Mouse (Mus musculus): ENCODE results near the gene Ugt1a8.
A peak's percentile ranks its signal among the peaks of the same experiment; 100 is the strongest.
"Not testable (repeated sequence)": the region's sequence is repeated elsewhere in the genome, so short reads cannot be mapped to it uniquely, and the experiment has no call there.

The Ugt1a8 gene

DNA sequence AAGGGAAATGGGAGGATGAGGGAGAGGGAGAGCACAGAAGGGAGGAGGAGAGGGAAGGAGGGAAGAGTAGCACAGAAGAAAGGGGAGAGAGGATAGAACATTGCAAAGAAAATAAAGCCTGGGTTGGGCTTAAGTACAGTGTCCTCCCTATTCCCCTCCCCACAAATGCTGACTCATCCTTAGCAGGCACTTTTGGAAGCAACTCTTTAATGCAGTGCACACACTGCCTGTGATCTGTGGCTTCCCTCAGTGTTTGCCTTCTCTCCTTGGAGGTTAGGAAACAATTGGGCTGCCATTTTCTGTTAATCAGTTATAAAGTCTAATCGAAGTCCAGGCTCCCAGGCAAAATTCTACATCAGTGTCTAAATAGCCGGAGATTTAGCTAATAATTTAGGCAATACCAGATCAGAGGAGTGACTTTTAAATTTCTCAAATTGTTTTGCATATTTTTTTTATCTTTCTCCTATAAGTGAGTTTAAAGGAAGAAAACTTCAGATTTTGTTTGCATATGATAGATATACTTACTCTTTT is 21.5 kb downstream of the Ugt1a8 start:
- DNase-seq (ENCODE audit: inconsistent ontology term) = not testable (repeated sequence)

DNA sequence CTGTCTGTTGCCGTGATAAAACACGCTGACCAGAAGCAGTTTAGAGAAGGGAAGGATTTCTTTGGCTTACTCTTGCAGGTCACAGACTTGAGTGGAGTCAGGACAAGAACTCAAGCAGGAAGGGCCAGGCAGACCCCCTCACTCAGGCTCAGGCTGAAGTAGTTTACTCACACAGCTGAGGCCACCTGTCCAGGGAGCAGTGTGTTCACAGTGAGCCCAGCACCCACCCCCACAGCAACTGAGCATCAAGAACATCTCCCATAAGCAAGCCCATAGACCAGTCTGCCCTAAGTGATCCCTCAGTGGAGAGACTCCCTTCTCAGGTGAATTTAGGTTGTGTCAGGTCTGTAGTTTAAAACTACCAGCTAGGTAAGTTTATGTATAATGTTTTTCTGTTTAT is 22.0 kb downstream of the Ugt1a8 start:
- DNase-seq (ENCODE audit: inconsistent ontology term) = not testable (repeated sequence)

DNA sequence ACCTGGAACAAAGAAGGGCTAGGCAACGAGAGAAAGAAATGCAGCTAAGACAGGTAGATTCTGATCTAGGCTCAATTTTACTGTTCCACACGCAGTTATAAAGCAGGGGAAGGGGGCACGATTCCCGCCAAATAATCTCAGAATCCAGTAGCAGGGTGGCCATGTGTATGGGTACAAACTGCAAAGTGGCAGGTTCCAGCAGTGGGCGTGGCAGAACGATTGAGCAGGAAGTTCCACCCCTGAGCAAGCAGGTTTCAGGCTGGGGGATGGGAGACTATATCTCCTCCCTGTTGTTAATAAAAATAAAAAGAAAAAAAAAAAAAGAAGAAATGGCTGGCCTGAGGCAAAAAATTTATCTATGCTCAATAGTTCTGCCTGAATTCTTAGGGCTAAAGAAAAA is 25.2 kb downstream of the Ugt1a8 start:
- DNase-seq (ENCODE audit: inconsistent ontology term) = not testable (repeated sequence)

DNA sequence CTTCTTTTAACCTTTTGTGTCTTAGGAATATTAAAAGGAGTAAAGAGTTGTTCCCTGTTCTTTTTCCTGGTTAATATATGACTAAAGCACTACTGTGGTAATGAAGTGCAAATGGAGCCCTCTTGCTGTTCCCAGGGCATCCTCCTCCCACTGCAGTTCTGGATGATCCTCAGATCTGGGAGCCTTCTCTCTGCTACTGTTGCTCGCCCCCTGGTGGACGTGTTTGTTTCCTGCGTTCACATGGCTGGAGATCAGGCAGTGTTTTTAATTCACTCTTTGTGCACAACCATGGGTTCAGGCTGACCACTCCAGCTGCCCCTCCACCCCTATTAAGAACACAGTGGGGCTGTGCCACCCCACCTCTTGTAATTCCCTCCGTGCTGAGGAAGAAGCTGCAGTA is 32.9 kb downstream of the Ugt1a8 start:
- not testable (repeated sequence) for DNase-seq (ENCODE audit: inconsistent ontology term)

DNA sequence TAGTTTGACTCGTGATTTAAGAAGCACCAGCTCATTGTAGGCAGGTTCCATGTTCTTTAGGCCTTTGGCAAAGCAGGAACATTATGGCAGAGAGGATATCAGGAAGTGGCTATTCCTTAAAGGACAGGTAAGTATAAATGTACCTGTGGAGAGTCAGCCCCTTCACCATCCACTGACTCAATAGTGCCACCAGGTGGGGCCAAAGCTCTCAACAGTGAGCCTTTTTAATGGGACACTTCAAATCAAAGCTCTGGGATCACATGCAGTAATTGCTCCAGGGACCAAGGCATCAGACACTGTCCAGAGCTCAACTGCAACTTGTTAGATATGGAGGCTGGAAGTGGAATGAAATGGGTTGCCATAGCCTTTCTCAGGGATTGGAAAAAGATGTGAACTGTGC is 33.9 kb downstream of the Ugt1a8 start:
- not testable (repeated sequence) for DNase-seq (ENCODE audit: inconsistent ontology term)

DNA sequence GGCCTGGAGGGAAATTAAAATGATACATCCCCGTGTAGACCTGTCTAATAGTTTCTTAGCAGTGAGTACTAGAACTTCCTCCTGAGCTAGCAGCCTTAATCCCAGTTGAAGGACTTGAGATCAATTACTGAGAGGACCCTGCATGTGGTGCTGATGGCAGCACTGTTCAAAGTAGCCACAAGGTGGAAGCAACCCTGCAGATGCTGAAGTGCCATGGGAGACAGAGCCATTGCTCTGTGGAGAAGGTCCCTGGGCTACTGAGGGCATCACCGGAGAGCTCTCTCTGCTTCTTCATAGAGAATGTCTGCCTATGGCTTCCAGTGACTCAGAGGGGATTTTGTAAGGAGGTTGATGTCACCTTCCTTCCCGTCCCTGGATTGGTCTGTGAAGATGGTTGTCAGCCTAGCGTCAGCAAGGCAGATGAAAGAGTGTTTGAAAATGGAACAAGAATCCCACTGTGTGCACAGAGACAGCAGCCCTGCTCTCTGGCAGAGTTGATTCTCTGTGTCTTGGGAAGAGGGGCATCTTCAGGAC is 38.3 kb downstream of the Ugt1a8 start:
- DNase-seq (ENCODE audit: inconsistent ontology term) = not testable (repeated sequence)

DNA sequence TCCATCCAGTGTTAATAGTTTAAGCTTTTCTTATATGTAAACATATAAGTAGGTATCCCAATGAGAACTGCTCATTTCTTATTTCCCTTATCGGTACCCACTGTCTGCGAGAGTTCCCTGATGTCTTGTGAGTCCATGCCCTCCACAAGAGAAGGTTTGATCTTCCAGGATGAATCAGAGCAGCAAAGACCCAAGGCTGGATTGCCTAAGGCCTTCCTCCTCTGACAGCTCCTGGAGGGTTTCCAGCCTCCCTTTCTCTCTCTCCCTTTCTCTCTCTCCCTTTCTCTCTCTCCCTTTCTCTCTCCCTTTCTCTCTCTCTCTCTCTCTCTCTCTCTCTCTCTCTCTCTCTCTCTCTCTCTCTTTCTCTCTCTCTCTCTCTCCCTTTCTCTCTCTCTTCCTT is 41.5 kb downstream of the Ugt1a8 start:
- DNase-seq (ENCODE audit: inconsistent ontology term) = not testable (repeated sequence)

DNA sequence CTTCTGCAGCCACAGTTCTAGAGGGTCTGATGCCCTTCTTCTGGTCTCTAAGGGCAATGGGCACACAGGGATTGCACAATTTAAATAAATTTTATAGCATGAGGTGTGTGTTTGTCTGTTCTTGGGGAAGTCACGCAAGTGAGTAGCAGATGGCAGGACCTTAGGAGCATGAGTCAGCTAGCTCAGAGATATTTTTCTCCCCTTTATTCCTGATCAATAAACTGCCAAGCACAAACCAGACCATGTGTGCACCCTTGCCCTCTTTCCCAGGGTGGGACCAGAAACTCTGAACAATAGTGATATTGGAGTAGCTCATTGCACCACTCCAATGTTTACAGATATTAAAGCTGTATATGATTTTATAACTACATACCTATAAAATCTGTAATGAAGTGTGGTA is 42.6 kb downstream of the Ugt1a8 start:
- DNase-seq (ENCODE audit: inconsistent ontology term) = not testable (repeated sequence)

DNA sequence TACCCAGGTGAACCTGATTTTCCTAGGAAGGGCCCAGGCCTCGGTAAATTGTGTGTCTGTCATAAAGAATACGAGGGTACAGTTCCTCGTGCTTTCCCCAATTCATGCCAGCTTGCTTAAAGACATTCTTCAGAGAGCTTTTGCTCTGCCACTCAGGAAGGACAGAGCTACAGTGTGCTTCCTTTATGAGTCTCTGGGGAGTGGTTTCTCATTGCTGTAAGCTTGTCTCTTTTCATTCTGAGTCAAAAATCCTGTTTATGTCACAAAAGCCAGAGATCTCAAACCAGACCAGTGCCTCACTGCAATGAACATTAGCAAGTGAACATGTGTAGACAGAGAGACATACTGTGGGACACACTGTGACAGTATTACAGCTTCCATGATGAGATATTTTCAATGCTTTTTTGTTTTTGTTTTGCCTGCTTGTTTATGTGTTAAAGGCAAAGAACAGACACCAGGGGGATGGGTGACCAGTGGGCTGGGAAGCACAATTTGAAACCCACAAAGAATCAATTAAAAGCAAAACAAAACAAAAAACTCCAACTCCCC is 46.4 kb downstream of the Ugt1a8 start:
- DNase-seq (ENCODE audit: inconsistent ontology term) = no peak

DNA sequence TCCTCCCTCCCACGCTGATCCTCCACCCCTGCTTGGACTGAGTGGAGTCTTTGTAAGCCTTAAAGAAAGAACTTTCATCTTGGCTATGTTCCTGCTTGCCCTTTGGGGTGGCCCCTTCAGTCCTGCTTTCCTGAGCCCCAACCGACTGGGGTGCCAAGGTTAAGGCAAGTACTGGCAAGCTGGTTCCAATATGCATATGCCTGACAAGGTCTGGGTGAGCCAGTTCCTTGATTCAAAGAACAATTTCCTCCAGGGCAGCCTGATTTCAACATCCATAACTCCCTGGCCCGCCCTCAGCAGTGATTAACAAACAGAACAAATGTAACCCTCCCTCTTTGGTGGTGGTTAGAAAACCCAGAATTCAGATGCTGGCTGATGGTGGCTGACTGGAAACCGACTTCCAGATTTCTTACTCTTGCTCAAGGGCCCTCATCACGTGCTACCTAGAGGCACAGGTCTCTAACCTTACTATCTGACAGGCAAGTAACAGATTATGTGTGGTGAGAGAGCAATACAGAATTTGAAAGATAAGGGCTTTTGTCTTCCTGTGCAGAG is 46.9 kb downstream of the Ugt1a8 start, which contains the start of gene Ugt1a6a:
Ugt1a6a (plus strand) TSS at position 353 of the 555 bp plus-strand sequence.
- DNase-seq (ENCODE audit: inconsistent ontology term) = peak; percentile 68

DNA sequence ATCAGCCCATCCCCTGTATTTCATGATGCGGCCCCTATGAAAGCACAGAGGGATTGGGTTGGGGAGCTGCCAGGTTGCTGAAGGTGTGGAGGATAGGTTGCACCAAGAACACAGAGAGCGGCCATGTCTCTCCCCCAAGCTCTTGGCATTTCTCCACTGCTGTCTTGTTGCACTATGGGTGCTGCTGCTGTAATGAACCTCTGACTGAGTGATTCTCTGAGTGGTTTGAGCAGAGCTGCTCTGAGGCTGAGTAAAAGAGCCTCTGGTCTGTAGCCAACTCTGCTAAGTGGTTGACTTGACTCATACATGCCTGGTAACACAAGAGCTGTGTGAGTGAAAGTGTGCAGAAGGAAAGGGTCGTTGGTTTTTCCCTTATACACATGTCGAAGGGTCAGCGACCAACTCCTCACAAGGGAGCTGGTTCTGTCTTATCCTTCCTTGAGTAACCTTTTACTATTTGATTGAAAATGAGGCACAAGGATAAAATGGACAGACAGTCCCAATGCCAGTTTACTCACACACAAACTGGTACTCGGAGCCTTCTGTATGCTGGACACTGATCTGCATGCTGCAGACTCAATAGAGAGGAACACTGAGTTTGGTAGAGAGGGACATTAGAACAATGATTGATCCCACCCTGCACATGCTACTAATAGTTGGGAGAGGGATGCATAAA is 47.8 kb downstream of the Ugt1a8 start:
- DNase-seq (ENCODE audit: inconsistent ontology term) = peak; percentile 11

DNA sequence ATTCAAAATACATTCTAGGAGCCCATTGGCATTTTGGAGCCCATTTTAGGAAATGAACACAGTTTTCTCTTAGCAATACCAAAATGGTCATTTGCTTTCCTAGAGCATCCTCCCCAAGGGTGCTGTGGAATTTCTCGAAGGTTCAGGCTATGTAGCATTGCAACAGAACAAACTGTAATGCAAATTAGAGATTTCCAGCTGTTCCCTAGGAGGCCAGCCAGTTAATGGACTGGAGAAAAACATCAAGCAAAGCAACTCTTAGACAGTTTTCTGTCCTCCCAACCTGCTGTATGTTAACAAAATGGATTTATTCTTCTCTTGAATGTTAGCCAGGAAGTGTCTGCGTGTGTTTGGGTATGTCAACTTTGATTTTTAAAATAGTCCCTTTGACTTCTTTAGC is 49.0 kb downstream of the Ugt1a8 start:
- DNase-seq (ENCODE audit: inconsistent ontology term) = no peak

DNA sequence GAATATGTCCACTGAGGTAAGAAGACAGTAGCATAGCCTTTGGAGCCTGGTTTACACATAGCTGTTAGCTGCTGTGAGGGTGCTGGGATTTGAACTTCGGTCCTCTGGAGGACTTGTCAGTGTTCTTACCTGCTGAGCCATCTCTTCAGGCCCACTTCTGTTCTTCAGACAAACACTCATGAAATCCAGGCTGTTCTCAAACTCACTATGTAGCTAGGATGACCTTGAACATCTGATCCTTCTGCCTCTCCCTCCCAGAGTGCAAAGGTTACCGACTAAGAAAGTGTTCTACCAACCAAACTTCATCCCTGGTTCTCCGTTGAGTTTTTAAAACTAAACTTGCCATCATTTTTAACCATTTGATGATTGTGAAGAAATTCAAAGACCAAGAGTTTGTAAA is 49.7 kb downstream of the Ugt1a8 start:
- DNase-seq (ENCODE audit: inconsistent ontology term) = no peak

DNA sequence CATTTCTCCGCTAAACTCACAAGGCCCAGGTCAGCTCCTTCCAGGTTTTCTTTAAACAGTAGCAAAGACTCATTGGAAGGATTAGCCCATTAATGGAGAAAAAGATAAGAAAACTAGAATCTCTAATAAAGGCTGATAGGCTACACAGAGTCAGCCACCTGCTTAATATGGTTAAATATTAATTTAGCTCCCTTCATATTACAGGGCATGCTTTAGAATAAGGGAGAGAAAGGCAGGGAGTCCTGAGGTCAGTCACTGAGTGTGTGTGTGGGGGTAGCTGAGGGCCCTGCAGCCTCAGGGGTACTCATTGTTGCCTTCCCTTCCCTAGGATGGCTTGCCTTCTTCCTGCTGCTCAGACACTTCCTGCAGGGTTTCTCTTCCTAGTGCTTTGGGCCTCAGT is 50.5 kb downstream of the Ugt1a8 start:
- DNase-seq (ENCODE audit: inconsistent ontology term) = no peak

DNA sequence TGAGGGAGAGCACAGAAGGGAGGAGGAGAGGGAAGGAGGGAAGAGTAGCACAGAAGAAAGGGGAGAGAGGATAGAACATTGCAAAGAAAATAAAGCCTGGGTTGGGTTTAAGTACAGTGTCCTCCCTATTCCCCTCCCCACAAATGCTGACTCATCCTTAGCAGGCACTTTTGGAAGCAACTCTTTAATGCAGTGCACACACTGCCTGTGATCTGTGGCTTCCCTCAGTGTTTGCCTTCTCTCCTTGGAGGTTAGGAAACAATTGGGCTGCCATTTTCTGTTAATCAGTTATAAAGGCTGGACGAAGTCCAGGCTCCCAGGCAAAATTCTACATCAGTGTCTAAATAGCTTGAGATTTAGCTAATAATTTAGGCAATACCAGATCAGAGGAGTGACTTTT is 52.9 kb downstream of the Ugt1a8 start:
- peak; percentile 22 for DNase-seq (ENCODE audit: inconsistent ontology term)

DNA sequence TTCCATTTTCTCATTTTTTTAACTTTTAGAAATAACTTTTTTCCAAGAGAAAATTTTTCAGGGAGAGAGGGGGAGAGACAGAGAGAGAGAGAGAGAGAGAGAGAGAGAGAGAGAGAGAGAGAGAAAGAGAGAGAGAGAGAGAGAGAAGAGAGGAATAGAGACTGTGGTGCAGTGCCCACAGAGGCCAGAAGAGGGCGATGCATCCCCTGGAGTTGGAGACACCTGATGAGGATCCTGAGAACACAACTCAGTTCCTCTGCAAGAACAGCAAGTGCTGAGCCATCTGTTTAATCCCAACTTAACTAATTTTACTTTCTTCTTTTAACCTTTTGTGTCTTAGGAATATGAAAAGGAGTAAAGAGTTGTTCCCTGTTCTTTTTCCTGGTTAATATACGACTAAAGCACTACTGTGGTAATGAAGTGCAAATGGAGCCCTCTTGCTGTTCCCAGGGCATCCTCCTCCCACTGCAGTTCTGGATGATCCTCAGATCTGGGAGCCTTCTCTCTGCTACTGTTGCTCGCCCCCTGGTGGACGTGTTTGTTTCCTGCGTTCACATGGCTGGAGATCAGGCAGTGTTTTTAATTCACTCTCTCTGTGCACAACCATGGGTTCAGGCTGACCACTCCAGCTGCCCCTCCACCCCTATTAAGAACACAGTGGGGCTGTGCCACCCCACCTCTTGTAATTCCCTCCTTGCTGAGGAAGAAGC is 56.5 kb downstream of the Ugt1a8 start:
- DNase-seq (ENCODE audit: inconsistent ontology term) = peak; percentile 28

DNA sequence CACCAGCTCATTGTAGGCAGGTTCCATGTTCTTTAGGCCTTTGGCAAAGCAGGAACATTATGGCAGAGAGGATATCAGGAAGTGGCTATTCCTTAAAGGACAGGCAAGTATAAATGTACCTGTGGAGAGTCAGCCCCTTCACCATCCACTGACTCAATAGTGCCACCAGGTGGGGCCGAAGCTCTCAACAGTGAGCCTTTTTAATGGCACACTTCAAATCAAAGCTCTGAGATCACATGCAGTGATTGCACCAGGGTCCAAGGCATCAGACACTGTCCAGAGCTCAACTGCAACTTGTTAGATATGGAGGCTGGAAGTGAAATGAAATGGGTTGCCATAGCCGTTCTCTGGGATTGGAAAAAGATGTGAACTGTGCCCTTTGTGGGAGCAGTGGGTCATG is 57.7 kb downstream of the Ugt1a8 start:
- DNase-seq (ENCODE audit: inconsistent ontology term) = not testable (repeated sequence)

DNA sequence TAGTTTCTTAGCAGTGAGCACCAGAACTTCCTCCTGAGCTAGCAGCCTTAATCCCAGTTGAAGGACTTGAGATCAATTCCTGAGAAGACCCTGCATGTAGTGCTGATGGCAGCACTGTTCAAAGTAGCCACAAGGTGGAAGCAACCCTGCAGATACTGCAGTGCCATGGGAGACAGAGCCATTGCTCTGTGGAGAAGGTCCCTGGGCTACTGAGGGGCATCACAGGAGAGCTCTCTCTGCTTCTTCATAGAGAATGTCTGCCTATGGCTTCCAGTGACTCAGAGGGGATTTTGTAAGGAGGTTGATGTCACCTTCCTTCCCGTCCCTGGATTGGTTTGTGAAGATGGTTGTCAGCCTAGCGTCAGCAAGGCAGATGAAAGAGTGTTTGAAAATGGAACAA is 62.5 kb downstream of the Ugt1a8 start:
- DNase-seq (ENCODE audit: inconsistent ontology term) = not testable (repeated sequence)

DNA sequence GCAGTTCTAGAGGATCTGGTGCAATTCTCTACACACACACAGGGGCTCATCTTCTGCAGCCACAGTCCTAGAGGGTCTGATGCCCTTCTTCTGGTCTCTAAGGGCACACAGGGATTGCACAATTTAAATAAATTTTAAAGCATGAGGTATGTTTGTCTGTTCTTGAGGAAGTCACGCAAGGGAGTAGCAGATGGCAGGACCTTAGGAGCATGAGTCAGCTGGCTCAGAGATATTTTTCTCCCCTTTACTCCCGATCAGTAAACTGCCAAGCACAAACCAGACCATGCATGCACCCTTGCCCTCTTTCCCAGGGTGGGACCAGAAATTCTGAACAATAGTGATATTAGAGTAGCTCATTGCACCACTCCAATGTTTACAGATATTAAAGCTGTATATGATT is 70.8 kb downstream of the Ugt1a8 start:
- DNase-seq (ENCODE audit: inconsistent ontology term) = no peak

DNA sequence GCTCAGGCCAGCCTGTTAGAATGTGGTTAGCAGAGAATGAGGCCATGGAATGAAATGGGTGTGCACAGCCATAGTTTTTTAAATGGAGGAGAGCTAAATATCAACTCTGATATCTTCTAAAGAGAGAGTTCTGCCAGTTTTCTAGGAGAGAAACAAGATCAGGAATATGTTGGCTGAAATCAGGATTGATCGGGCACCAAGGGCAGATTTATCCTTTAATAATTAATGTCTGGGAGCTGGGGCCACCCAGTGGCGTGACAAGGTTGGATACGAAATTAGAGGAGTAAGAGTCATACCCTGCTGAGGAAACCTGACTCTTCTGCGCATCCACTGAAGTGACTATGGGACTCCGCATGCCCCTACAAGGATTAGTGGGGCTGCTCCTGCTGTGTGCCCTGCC is 78.1 kb downstream of the Ugt1a8 start, which contains the start of gene Ugt1a5:
Ugt1a5 (plus strand) TSS at position 302 of the 400 bp plus-strand sequence.
- no peak for DNase-seq (ENCODE audit: inconsistent ontology term)

DNA sequence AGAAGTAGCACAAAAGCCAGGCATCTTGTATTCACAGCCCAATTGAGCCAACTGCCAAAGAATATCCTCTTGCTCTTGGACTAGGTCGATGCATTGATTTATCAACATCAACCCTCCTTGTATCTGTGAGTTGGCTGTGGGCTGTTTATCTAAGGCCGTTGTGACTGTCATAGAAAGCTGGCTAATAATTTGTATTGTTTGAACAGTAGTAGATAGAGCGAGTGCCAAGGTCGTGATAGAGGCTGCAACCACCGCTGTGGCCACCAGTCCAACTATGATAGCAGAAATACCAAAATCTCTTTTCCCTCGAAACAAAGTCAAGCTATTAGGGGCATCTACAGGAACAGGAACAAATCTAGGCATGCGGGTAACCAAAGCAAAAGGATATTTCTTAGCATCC is 84.6 kb downstream of the Ugt1a8 start:
- DNase-seq (ENCODE audit: inconsistent ontology term) = not testable (repeated sequence)

DNA sequence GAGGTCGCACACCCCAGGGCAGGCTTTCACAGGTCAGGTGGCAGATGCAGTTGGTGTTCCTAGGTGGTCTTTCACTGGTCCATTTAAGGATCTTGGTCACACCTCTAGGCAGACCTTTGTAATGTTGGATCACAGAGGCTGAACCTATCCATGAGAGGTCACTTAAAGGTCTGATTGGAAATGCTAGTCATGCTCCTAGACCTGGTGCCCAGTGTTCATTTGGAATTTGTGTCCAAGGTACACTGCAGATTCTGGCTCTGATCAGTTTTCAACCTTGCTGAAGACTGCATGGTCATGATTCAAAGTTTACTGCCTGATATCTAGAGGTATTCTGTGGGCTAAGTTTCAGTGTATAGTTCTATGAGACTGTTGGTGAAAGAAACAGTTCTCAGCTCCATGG is 92.0 kb downstream of the Ugt1a8 start:
- DNase-seq (ENCODE audit: inconsistent ontology term) = no peak
